Mouse (Mus musculus) midbrain, postnatal 0 days (tissue): Measurements from ENCODE around the gene H2-DMb1. TPM values are rescaled to one million over a fixed set of nuclear protein-coding genes. Genes with fewer than 3 reads are reported as not detected.

ENCODE experiments used
- ATAC-seq: fragments of 200-750 bp; cut with Nextera tagmentation; 2 replicates; pipeline ENCODE4 v1.8.0; 2017; ENCODE audit warnings: moderate number of reproducible peaks, mild to moderate bottlenecking, moderate TSS enrichment, moderate library complexity; ENCODE audit not compliant: low FRiP score
- DNase-seq: peaks from one replicate; pipeline ENCODE4 v3.0.0-alpha.2; 2015; ENCODE audit warnings: low spot score
- H3K27ac ChIP-seq: fragments of 300-500 bp; sonication (generic); 2 replicates; pipeline ENCODE4 v1.5.1; 2014; ENCODE audit warnings: low read depth, mild to moderate bottlenecking, low read length, mixed read lengths
- H3K27me3 ChIP-seq: fragments of 300-500 bp; sonication (generic); 2 replicates; pipeline ENCODE4 v1.6.1; 2014; ENCODE audit warnings: low read length, control low read depth, mixed read lengths; ENCODE audit not compliant: insufficient read depth
- H3K36me3 ChIP-seq: fragments of 300-500 bp; sonication (generic); 2 replicates; pipeline ENCODE4 v1.6.1; 2014; ENCODE audit warnings: low read length, control low read depth, mixed read lengths; ENCODE audit not compliant: insufficient read depth
- H3K4me1 ChIP-seq: fragments of 300-500 bp; sonication (generic); 2 replicates; pipeline ENCODE4 v1.6.1; 2014; ENCODE audit warnings: mild to moderate bottlenecking, control low read depth, antibody characterized with exemption, low read length, mixed read lengths; ENCODE audit not compliant: insufficient read depth
- H3K4me2 ChIP-seq: fragments of 300-500 bp; sonication (generic); 2 replicates; pipeline ENCODE4 v1.6.1; 2014; ENCODE audit warnings: low read depth, mild to moderate bottlenecking, low read length, mixed read lengths; ENCODE audit not compliant: poor library complexity, severe bottlenecking
- H3K4me3 ChIP-seq: fragments of 300-500 bp; sonication (generic); 2 replicates; pipeline ENCODE4 v1.5.1; 2014; ENCODE audit warnings: low read depth, mild to moderate bottlenecking, low read length, moderate library complexity
- H3K9ac ChIP-seq: fragments of 300-500 bp; sonication (generic); replicated peaks from 2 replicates; pipeline ENCODE4 v1.6.1; 2014; ENCODE audit warnings: mild to moderate bottlenecking, low read length, moderate library complexity, mixed read lengths; ENCODE audit not compliant: poor library complexity, severe bottlenecking
- H3K9me3 ChIP-seq: fragments of 300-500 bp; sonication (generic); 2 replicates; pipeline ENCODE4 v1.6.1; 2016; ENCODE audit warnings: low read length, control low read depth
- CTCF ChIP-seq: IDR thresholded peaks from 2 replicates; pipeline ENCODE4 v1.5.1; 2016; ENCODE audit warnings: antibody characterized with exemption, mild to moderate bottlenecking
- WGBS: fragments of 180-500 bp; shearing (Covaris S2); extraction: QIAGEN DNeasy Blood & Tissue Kit; methylation state at CpG from one replicate; pipeline ENCODE4 v1.1.7; 2014; 5-methylcytosine and 5-hydroxymethylcytosine counted together
- polyA plus RNA-seq: library from polyadenylated mRNA; unstranded; fragments of >200 nt; fragmentation: Nextera tagmentation; extraction: Ambion mirVana; gene quantifications from 2 replicates; pipeline ENCODE4 v1.2.1, GENCODE M21; 2015
- total RNA-seq: library from RNA; depleted of rRNA; stranded (reverse); fragments of >200 nt; gene quantifications from 2 replicates; pipeline ENCODE4 v1.2.3, GENCODE M21; 2014

H2-DMb1 gene
- total and polyA plus RNA-seq, 2 experiments from 2014 or later, result 2.3 to 4.7 TPM

DNA sequence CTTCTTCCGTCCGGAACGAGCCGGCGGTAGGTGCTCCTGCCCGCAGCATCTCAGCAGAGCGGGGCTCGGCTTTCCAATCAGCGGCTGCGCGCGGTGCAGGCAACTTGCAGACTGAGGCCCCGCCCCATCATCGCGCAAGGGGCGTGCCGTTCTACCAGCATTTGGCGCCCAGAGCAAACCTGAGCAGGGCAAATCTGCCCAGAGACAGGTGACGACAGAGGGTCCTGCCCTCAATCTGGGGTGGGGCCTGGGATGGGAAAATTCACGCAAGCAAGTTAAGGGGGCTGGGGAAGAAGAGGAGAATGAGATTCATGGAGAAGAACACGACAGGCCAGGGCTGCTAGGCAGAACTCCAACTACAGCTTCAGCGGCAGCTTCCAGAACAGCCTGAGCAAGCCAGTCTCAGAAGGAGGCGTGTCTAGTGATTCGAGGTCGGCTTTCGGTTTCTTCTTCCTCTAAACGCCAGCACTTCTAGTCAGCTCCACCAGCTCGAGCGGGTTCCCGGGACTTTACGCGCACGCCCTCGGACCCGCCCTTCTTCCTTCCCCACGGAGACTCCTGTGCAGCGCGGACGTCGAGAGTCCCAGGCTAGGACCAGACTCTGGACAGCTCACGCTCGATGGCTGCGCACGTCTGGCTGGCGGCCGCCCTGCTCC is 34.5 kb downstream of the H2-DMb1 start, which contains the start of the genes Tap1 and Psmb9:
Tap1 (plus strand) TSS at position 293 of the 656 bp plus-strand sequence.
Psmb9 (minus strand) TSS at position 504 of the 656 bp plus-strand sequence.
- Histone ChIP-seq H3K9ac (peak within 1 kb of the TSS; percentile 61), H3K4me3 (peak within 1 kb of the TSS; percentile 55), H3K27me3 (peaks cover 50% of the 10 kb centered on the region), H3K4me1 (peaks cover 3% of the 10 kb centered on the region), H3K4me2 (peak within 1 kb of the TSS; percentile 86), H3K9me3 (no peaks in the 10 kb centered on the region), H3K36me3 (no peaks in the 10 kb centered on the region), H3K27ac (peak within 1 kb of the TSS; percentile 55; the same call in 1 of the 2 replicates)
- TF ChIP-seq CTCF, result no peak
- DNase-seq, result peak; percentile 96
- ATAC-seq, result peak; percentile 93
- WGBS, result under 1% methylated on average over 46 of the region's 46 CpGs

GRCm38 (mm10) chr17:34188010-34188409 is 35.1 kb downstream of the H2-DMb1 start:
- DNase-seq (no peak), ATAC-seq (peak; percentile 14; the same call in 1 of the 2 replicates)
- no peak for TF ChIP-seq CTCF
- Histone ChIP-seq H3K4me3 (peak overlapping the region; percentile 55), H3K4me1 (peaks cover 3% of the 10 kb centered on the region), H3K36me3 (no peaks in the 10 kb centered on the region), H3K9me3 (no peaks in the 10 kb centered on the region), H3K9ac (peak overlapping the region; percentile 61), H3K4me2 (peak overlapping the region; percentile 86), H3K27ac (0 out of 2 replicates have a peak overlapping the region, but pooled peaks have one; percentile 55), H3K27me3 (peaks cover 56% of the 10 kb centered on the region)
- 4% methylated on average over 20 of the region's 20 CpGs for WGBS

GRCm38 (mm10) chr17:34188986-34189385 is 36.1 kb downstream of the H2-DMb1 start:
- Histone ChIP-seq H3K9me3 (no peaks in the 10 kb centered on the region), H3K4me2 (no peak overlapping the region), H3K4me1 (peaks cover 3% of the 10 kb centered on the region), H3K9ac (no peak overlapping the region), H3K36me3 (no peaks in the 10 kb centered on the region), H3K27me3 (peaks cover 63% of the 10 kb centered on the region), H3K27ac (no peak overlapping the region), H3K4me3 (no peak overlapping the region)
- DNase-seq (no peak), ATAC-seq (no peak)
- 66% methylated on average over 6 of the region's 6 CpGs for WGBS
- no peak for TF ChIP-seq CTCF

GRCm38 (mm10) chr17:34192852-34193251 is 40.0 kb downstream of the H2-DMb1 start:
- H3K27me3 ChIP-seq, result peaks cover 56% of the 10 kb centered on the region
- H3K9me3 ChIP-seq, result no peaks in the 10 kb centered on the region

GRCm38 (mm10) chr17:34193468-34193867 is 40.6 kb downstream of the H2-DMb1 start:
- 55% methylated on average over 8 of the region's 8 CpGs for WGBS

More at GRCm38 (mm10) chr17:34192852-34193251, 40.0 kb downstream of the H2-DMb1 start:
- TF ChIP-seq CTCF, result no peak
- ATAC-seq (no peak), DNase-seq (no peak)
- WGBS, result 24% methylated on average over 16 of the region's 16 CpGs
- no peak overlapping the region for H3K9ac ChIP-seq
- no peak overlapping the region for H3K4me2 ChIP-seq
- H3K27ac ChIP-seq, result no peak overlapping the region
- no peak overlapping the region for H3K4me3 ChIP-seq
- peaks cover 3% of the 10 kb centered on the region; the same call in 1 of the 2 replicates for H3K4me1 ChIP-seq
- no peaks in the 10 kb centered on the region for H3K36me3 ChIP-seq

GRCm38 (mm10) chr17:34194723-34195122 is 41.9 kb downstream of the H2-DMb1 start:
- no peaks in the 10 kb centered on the region for H3K4me1 ChIP-seq
- no peak overlapping the region for H3K4me2 ChIP-seq
- peaks cover 56% of the 10 kb centered on the region for H3K27me3 ChIP-seq
- DNase-seq (no peak), ATAC-seq (no peak)
- no peaks in the 10 kb centered on the region for H3K9me3 ChIP-seq
- no peak for TF ChIP-seq CTCF
- H3K27ac ChIP-seq, result no peak overlapping the region
- 85% methylated on average over 4 of the region's 4 CpGs for WGBS
- no peak overlapping the region for H3K9ac ChIP-seq
- no peak overlapping the region for H3K4me3 ChIP-seq
- no peaks in the 10 kb centered on the region for H3K36me3 ChIP-seq

More at GRCm38 (mm10) chr17:34193468-34193867, 40.6 kb downstream of the H2-DMb1 start:
- no peak for TF ChIP-seq CTCF
- no peak for DNase-seq
- peaks cover 56% of the 10 kb centered on the region for H3K27me3 ChIP-seq
- H3K4me3 ChIP-seq, result no peak overlapping the region
- H3K27ac ChIP-seq, result no peak overlapping the region
- H3K4me1 ChIP-seq, result no peaks in the 10 kb centered on the region
- no peak overlapping the region for H3K9ac ChIP-seq
- H3K36me3 ChIP-seq, result no peaks in the 10 kb centered on the region
- H3K4me2 ChIP-seq, result no peak overlapping the region
- H3K9me3 ChIP-seq, result no peaks in the 10 kb centered on the region
- ATAC-seq, result no peak
